Mouse (Mus musculus) midbrain, embryonic 14.5 days (tissue): Measurements from ENCODE around the gene Zic3. TPM values are rescaled to one million over a fixed set of nuclear protein-coding genes. Genes with fewer than 3 reads are reported as not detected.

Source experiments
- ATAC-seq: fragments of 200-750 bp; cut with Nextera tagmentation; 2 replicates; pipeline ENCODE4 v1.8.0; 2017; ENCODE audit warnings: moderate number of reproducible peaks, moderate library complexity; ENCODE audit not compliant: low FRiP score, low TSS enrichment
- DNase-seq: peaks from one replicate; pipeline ENCODE4 v3.0.0-alpha.2; 2015
- H3K27ac ChIP-seq: fragments of 300-500 bp; sonication (generic); replicated peaks from 2 replicates; pipeline ENCODE4 v1.5.1; 2014; ENCODE audit warnings: mild to moderate bottlenecking, low read depth, low read length, moderate library complexity
- H3K27me3 ChIP-seq: fragments of 300-500 bp; sonication (generic); 2 replicates; pipeline ENCODE4 v1.6.1; 2014; ENCODE audit warnings: low read length, control low read depth, mixed read lengths; ENCODE audit not compliant: control insufficient read depth, insufficient read depth
- H3K36me3 ChIP-seq: fragments of 300-500 bp; sonication (generic); 2 replicates; pipeline ENCODE4 v1.6.1; 2014; ENCODE audit warnings: low read length, control low read depth; ENCODE audit not compliant: control insufficient read depth, insufficient read depth
- H3K4me1 ChIP-seq: fragments of 300-500 bp; sonication (generic); 2 replicates; pipeline ENCODE4 v1.6.1; 2014; ENCODE audit warnings: mild to moderate bottlenecking, antibody characterized with exemption, low read length, control low read depth; ENCODE audit not compliant: control insufficient read depth, insufficient read depth
- H3K4me2 ChIP-seq: fragments of 300-500 bp; sonication (generic); 2 replicates; pipeline ENCODE4 v1.6.1; 2014; ENCODE audit warnings: mild to moderate bottlenecking, low read length, moderate library complexity
- H3K4me3 ChIP-seq: fragments of 300-500 bp; sonication (generic); replicated peaks from 2 replicates; pipeline ENCODE4 v1.5.1; 2014; ENCODE audit warnings: low read depth, low read length
- H3K9ac ChIP-seq: fragments of 300-500 bp; sonication (generic); replicated peaks from 2 replicates; pipeline ENCODE4 v1.6.1; 2014; ENCODE audit warnings: mild to moderate bottlenecking, low read length, moderate library complexity
- H3K9me3 ChIP-seq: fragments of 300-500 bp; sonication (generic); 2 replicates; pipeline ENCODE4 v1.6.1; 2016; ENCODE audit warnings: low read length, control low read depth, mixed read lengths; ENCODE audit not compliant: control insufficient read depth
- WGBS: fragments of 180-500 bp; shearing (Covaris S2); extraction: QIAGEN DNeasy Blood & Tissue Kit; methylation state at CpG from one replicate; pipeline ENCODE4 v1.1.7; 2014; 5-methylcytosine and 5-hydroxymethylcytosine counted together
- polyA plus RNA-seq: library from polyadenylated mRNA; unstranded; fragments of >200 nt; fragmentation: Nextera tagmentation; extraction: Ambion mirVana; gene quantifications from 2 replicates; pipeline ENCODE4 v1.2.1, GENCODE M21; 2014

Gene Zic3
- polyA plus RNA-seq, 1 experiment from 2014 or later, result 26.9 TPM

DNA sequence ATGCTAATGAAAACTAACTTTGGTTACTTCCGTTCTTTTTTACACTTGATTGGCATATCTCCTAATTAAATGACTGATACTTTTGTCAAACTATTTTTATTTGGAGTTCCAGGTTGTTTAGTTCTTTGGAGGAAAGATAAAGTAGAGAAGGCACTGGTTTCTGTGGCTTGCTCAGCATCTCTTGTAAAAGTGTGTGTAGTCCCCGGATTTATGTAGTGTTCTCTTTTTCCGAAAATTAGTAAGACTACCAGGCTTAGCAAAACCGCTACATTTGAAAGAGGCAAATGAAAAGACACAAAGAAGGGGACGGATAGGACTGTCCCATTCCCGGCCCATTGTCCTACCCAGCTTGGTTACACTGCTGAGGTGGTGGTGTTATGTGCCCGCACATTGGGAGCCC lies 10.1 kb downstream of the Zic3 start:
- no peaks in the 10 kb centered on the region for H3K36me3 ChIP-seq

GRCm38 (mm10) chrX:58033521-58033920 lies 11.0 kb downstream of the Zic3 start:
- H3K4me2 ChIP-seq, result peak overlapping the region; percentile 58
- no peaks in the 10 kb centered on the region for H3K4me1 ChIP-seq
- no peaks in the 10 kb centered on the region for H3K27me3 ChIP-seq
- H3K36me3 ChIP-seq, result no peaks in the 10 kb centered on the region
- no peak for ATAC-seq
- 20% methylated on average over 22 of the region's 22 CpGs for WGBS
- DNase-seq, result no peak
- H3K27ac ChIP-seq, result peak overlapping the region; percentile 45; the same call in 1 of the 2 replicates
- H3K4me3 ChIP-seq, result peak overlapping the region; percentile 45
- H3K9me3 ChIP-seq, result no peaks in the 10 kb centered on the region
- H3K9ac ChIP-seq, result peak overlapping the region; percentile 62

More for the DNA sequence above, 10.1 kb downstream of the Zic3 start:
- Histone ChIP-seq H3K9me3 (no peaks in the 10 kb centered on the region), H3K27ac (peak overlapping the region; percentile 79; the same call in 1 of the 2 replicates), H3K4me1 (no peaks in the 10 kb centered on the region), H3K27me3 (no peaks in the 10 kb centered on the region), H3K9ac (peak overlapping the region; percentile 62), H3K4me2 (peak overlapping the region; percentile 58), H3K4me3 (peak overlapping the region; percentile 45)
- 18% methylated on average over 7 of the region's 7 CpGs for WGBS
- ATAC-seq, result no peak
- DNase-seq, result no peak

- H3K36me3 ChIP-seq, result no peaks in the 10 kb centered on the region
- H3K27me3 ChIP-seq, result no peaks in the 10 kb centered on the region
- peak overlapping the region; percentile 26; the same call in 1 of the 2 replicates for H3K9ac ChIP-seq
- ATAC-seq, result peak; percentile 87
- no peaks in the 10 kb centered on the region for H3K4me1 ChIP-seq
- 21% methylated on average over 57 of the region's 70 CpGs for WGBS
- H3K4me3 ChIP-seq, result peak overlapping the region; percentile 38
- H3K9me3 ChIP-seq, result no peaks in the 10 kb centered on the region
- H3K27ac ChIP-seq, result peak overlapping the region; percentile 76
- peak overlapping the region; percentile 53 for H3K4me2 ChIP-seq
- DNase-seq, result peak; percentile 80
Measured at GRCm38 (mm10) chrX:58038061-58039007, 15.8 kb downstream of the Zic3 start.

DNA sequence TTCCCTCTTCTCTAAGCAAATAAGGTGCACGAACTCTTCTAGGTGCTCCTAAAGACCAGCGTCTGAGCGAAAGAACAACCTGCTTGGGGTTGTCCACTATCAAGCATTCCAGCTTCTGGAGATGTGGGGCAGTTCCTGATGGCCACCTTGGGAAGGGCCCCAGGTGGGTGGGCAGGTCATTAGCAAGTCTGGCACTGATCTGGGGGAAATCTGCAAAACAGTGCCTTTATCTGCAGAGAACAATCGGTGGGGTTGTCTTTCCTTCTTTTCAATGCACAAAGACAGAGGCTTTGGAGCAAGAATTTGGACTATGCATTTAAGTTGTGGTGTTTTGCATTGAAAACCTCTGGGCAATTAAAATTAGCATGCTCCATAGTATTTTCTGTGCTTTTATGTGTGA lies 17.2 kb downstream of the Zic3 start:
- Histone ChIP-seq H3K27ac (no peak overlapping the region), H3K9me3 (no peaks in the 10 kb centered on the region), H3K4me1 (no peaks in the 10 kb centered on the region), H3K36me3 (no peaks in the 10 kb centered on the region), H3K9ac (no peak overlapping the region), H3K27me3 (no peaks in the 10 kb centered on the region), H3K4me3 (no peak overlapping the region), H3K4me2 (no peak overlapping the region)
- WGBS, result 38% methylated on average over 4 of the region's 4 CpGs
- ATAC-seq (no peak), DNase-seq (no peak)

GRCm38 (mm10) chrX:58041865-58042264 lies 19.4 kb downstream of the Zic3 start:
- ATAC-seq, result no peak
- Histone ChIP-seq H3K27me3 (no peaks in the 10 kb centered on the region), H3K4me3 (no peak overlapping the region)

GRCm38 (mm10) chrX:58042512-58042911 lies 20.0 kb downstream of the Zic3 start:
- WGBS, result 75% methylated on average over 4 of the region's 4 CpGs
- no peak overlapping the region for H3K27ac ChIP-seq
- no peak for DNase-seq

More at GRCm38 (mm10) chrX:58041865-58042264, 19.4 kb downstream of the Zic3 start:
- 54% methylated on average over 3 of the region's 3 CpGs for WGBS
- Histone ChIP-seq H3K9ac (no peak overlapping the region), H3K27ac (no peak overlapping the region), H3K4me1 (no peaks in the 10 kb centered on the region), H3K4me2 (no peak overlapping the region), H3K36me3 (no peaks in the 10 kb centered on the region), H3K9me3 (no peaks in the 10 kb centered on the region)
- DNase-seq, result no peak

More at GRCm38 (mm10) chrX:58042512-58042911, 20.0 kb downstream of the Zic3 start:
- no peak for ATAC-seq
- Histone ChIP-seq H3K36me3 (no peaks in the 10 kb centered on the region), H3K9me3 (no peaks in the 10 kb centered on the region), H3K27me3 (no peaks in the 10 kb centered on the region), H3K9ac (no peak overlapping the region), H3K4me3 (no peak overlapping the region), H3K4me1 (no peaks in the 10 kb centered on the region), H3K4me2 (no peak overlapping the region)
